Mouse (Mus musculus) adrenal gland, adult (tissue): ENCODE measurements at regions not wholly inside any gene's neighbourhood (a gene's known extent, or its start where the extent isn't known, plus 50 kb on each side); places are given as distances from the start of the nearest gene placed in this dataset.

Experiments
- DNase-seq, 2 experiments: peaks; one replicate each; pipeline ENCODE4 v3.0.0; 2022 to 2023; ENCODE audit warnings: low spot score in 1 of 2; ENCODE audit not compliant: inconsistent age in 2 of 2

GRCm38 (mm10) chr1:34379354-34379753 lies 60.1 kb downstream of the Ccdc115 start:
- DNase-seq = peak; percentile 20 to 30

GRCm38 (mm10) chr1:34377836-34378235 lies 61.6 kb downstream of the Ccdc115 start:
- DNase-seq = no peak

GRCm38 (mm10) chr1:34375440-34375839 lies 64.0 kb downstream of the Ccdc115 start:
- no peak for DNase-seq

- no peak for DNase-seq
Measured at GRCm38 (mm10) chr1:34371681-34372080, 67.8 kb downstream of the Ccdc115 start.
